Mouse (Mus musculus) limb, embryonic 11.5 days (tissue): ENCODE results near the gene Pard3b. TPM values are rescaled to one million over a fixed set of nuclear protein-coding genes. Genes with fewer than 3 reads are reported as not detected.

ENCODE experiments used
- ATAC-seq: fragments of 200-750 bp; cut with Nextera tagmentation; 2 replicates; pipeline ENCODE4 v1.8.0; 2017; ENCODE audit warnings: low read depth; ENCODE audit not compliant: insufficient number of reproducible peaks, low FRiP score, low TSS enrichment
- DNase-seq: peaks from one replicate; pipeline ENCODE4 v3.0.0-alpha.2; 2015; ENCODE audit warnings: low spot score
- H3K27ac ChIP-seq: fragments of 300-500 bp; sonication (generic); replicated peaks from 2 replicates; pipeline ENCODE4 v1.5.1; 2014; ENCODE audit warnings: low read depth, mild to moderate bottlenecking, low read length
- H3K27me3 ChIP-seq: fragments of 300-500 bp; sonication (generic); 2 replicates; pipeline ENCODE4 v1.6.1; 2014; ENCODE audit warnings: mild to moderate bottlenecking, low read length, mixed read lengths; ENCODE audit not compliant: control insufficient read depth, insufficient read depth
- H3K36me3 ChIP-seq: fragments of 300-500 bp; sonication (generic); 2 replicates; pipeline ENCODE4 v1.6.1; 2014; ENCODE audit warnings: mild to moderate bottlenecking, low read length, moderate library complexity, mixed read lengths; ENCODE audit not compliant: control insufficient read depth, insufficient read depth
- H3K4me1 ChIP-seq: fragments of 300-500 bp; sonication (generic); 2 replicates; pipeline ENCODE4 v1.6.1; 2014; ENCODE audit warnings: low read length, mixed read lengths; ENCODE audit not compliant: control insufficient read depth, insufficient read depth
- H3K4me2 ChIP-seq: fragments of 300-500 bp; sonication (generic); 2 replicates; pipeline ENCODE4 v1.6.1; 2014; ENCODE audit warnings: low read depth, mild to moderate bottlenecking, moderate library complexity; ENCODE audit not compliant: severe bottlenecking
- H3K4me3 ChIP-seq: fragments of 300-500 bp; sonication (generic); 2 replicates; pipeline ENCODE4 v1.5.1; 2014; ENCODE audit warnings: low read depth, low read length
- H3K9ac ChIP-seq: fragments of 300-500 bp; sonication (generic); 2 replicates; pipeline ENCODE4 v1.6.1; 2014; ENCODE audit warnings: mild to moderate bottlenecking, low read length
- H3K9me3 ChIP-seq: fragments of 300-500 bp; sonication (generic); 2 replicates; pipeline ENCODE4 v1.6.1; 2016; ENCODE audit warnings: low read length; ENCODE audit not compliant: control insufficient read depth
- WGBS: fragments of 180-500 bp; shearing (Covaris S2); extraction: QIAGEN DNeasy Blood & Tissue Kit; methylation state at CpG from one replicate; pipeline ENCODE4 v1.1.7; 2014; 5-methylcytosine and 5-hydroxymethylcytosine counted together
- polyA plus RNA-seq: library from polyadenylated mRNA; unstranded; fragments of >200 nt; fragmentation: Nextera tagmentation; extraction: Ambion mirVana; gene quantifications from 2 replicates; pipeline ENCODE4 v1.2.1, GENCODE M21; 2014

Pard3b gene
- polyA plus RNA-seq, 1 experiment from 2014 or later: 9.3 TPM

DNA sequence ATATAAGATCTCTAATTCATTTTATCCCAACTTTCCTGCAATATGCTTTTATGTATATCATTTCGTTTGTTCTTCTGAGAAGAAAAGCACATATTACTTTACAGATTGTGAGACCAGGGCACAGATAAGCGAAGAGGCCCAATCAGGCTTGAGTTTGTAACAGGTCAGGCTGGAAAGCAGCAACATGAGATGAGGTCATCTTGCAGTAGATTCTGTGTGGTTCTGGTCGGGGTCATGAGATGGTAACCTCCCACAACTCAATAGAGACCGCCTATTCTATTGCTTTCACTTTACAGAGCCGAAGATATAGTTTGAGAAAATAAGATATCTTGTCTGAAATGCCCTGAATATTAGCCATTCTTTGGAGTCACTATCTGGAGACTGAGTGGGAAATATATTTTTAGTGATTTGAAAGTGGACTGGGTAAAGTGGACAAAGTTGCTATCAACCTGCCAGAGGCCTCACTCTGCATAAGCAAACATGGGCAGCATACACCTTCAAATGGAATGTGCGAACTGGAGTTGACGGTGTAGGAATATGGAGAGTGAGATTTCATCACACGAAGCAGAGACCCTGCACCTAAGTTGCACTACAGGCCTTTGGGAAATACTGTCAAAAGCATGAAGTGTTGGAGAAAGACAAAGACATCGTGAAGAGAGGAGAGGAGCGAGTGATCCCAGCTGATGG is 987.3 kb downstream of the Pard3b start:
- no peak overlapping the region for H3K4me3 ChIP-seq
- no peaks in the 10 kb centered on the region for H3K9me3 ChIP-seq
- no peak overlapping the region for H3K27ac ChIP-seq
- peaks cover 30% of the 10 kb centered on the region for H3K27me3 ChIP-seq
- H3K4me1 ChIP-seq: no peaks in the 10 kb centered on the region
- no peaks in the 10 kb centered on the region for H3K36me3 ChIP-seq
- DNase-seq (no peak), ATAC-seq (no peak)
- no peak overlapping the region for H3K4me2 ChIP-seq
- 87% methylated on average over 10 of the region's 10 CpGs for WGBS
- H3K9ac ChIP-seq: no peak overlapping the region

DNA sequence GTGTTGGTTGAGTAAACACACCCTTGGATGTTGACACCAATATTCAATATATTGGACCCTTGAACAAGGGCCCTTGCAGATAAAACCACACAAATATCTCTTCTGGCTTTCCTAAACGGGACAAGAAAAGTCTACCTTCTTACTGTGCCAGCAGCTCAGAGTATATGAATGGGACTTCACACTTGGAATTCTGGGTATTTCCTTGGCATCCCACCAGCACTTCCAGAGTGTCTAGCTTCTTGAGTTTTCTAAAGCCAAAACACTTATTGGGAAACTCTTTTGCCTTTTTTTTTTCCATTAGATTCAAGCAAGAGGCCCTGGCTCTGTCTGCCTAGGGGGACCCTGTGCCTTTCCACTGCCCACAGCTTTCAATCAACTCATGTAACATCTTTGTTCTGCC is 991.3 kb downstream of the Pard3b start:
- no peak for DNase-seq

DNA sequence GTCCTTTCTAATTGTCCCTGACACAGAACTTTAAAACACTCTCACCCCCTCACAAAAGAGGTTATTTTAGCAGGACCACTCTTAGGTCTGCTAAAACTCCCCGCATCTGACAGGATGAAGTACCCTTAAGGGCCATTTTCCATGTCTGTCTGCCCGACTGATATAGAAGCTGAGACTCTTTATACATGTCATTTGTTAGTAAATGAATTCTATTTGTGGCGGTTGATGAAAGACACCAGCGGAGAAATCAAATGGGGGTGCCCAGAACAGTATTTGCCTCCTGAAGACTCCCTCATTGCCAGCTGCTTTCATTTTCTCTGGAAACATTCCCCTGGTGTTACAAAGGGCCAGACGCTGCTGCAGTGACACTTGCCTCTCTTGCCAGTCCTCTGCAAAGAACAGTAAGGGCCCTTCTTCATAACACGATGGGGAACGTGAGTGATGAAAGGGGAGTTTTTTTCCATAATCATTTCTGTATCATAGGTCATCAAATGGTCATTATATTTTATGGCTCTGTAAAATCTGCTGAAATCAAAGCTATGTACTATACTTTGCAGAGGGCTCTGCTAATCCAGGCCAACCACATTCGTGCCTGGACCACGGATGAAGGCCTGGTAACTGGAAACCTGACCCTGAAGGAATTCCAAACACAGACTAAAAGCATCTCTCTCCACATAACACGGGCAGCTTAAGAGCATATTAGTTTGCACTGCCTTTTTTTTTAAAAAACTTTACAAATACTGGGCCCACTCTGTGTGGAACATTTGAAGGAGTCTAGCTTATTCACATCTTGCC is 993.1 kb downstream of the Pard3b start:
- ATAC-seq: peak; percentile 73
- H3K36me3 ChIP-seq: no peaks in the 10 kb centered on the region
- H3K9ac ChIP-seq: no peak overlapping the region
- WGBS: 53% methylated on average over 10 of the region's 10 CpGs
- no peak for DNase-seq
- H3K4me3 ChIP-seq: no peak overlapping the region
- no peak overlapping the region for H3K27ac ChIP-seq
- H3K4me1 ChIP-seq: peaks cover 9% of the 10 kb centered on the region; the same call in 1 of the 2 replicates
- no peaks in the 10 kb centered on the region for H3K9me3 ChIP-seq
- peaks cover 13% of the 10 kb centered on the region for H3K27me3 ChIP-seq
- no peak overlapping the region for H3K4me2 ChIP-seq

More for the DNA sequence above, 991.3 kb downstream of the Pard3b start:
- no peaks in the 10 kb centered on the region for H3K36me3 ChIP-seq
- H3K9me3 ChIP-seq: no peaks in the 10 kb centered on the region
- 0 out of 2 replicates have a peak, but pooled peaks cover 4% of the 10 kb centered on the region for H3K4me1 ChIP-seq
- H3K4me2 ChIP-seq: no peak overlapping the region
- no peak overlapping the region for H3K9ac ChIP-seq
- H3K27me3 ChIP-seq: peaks cover 13% of the 10 kb centered on the region
- H3K27ac ChIP-seq: no peak overlapping the region
- no peak for ATAC-seq
- H3K4me3 ChIP-seq: no peak overlapping the region
- 89% methylated on average over 1 of the region's 1 CpGs for WGBS

DNA sequence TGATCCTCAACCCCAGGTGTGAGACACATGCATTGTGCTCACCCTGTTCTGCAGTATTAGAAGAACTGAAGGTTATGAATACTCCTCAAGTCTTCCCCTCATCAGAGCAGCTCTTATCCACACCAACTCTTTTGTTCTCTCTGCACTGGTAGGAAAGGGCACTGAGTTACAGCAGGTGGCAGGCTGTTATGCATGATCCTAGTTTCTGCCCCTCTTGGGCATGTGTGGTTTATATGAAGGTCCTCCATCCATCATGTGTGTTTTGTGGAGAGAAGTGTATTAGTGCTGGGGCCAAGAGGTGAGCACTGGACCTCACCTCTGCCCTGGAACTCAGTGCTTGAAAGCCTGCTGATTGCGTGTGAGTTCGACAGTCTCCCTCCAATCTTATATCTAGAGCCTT is 994.3 kb downstream of the Pard3b start:
- Histone ChIP-seq H3K4me2 (no peak overlapping the region), H3K36me3 (no peaks in the 10 kb centered on the region), H3K4me3 (no peak overlapping the region), H3K9me3 (no peaks in the 10 kb centered on the region), H3K27me3 (peaks cover 4% of the 10 kb centered on the region; the same call in 1 of the 2 replicates), H3K4me1 (peaks cover 11% of the 10 kb centered on the region; the same call in 1 of the 2 replicates), H3K27ac (no peak overlapping the region), H3K9ac (no peak overlapping the region)
- 88% methylated on average over 2 of the region's 2 CpGs for WGBS
- no peak for ATAC-seq
- DNase-seq: no peak

DNA sequence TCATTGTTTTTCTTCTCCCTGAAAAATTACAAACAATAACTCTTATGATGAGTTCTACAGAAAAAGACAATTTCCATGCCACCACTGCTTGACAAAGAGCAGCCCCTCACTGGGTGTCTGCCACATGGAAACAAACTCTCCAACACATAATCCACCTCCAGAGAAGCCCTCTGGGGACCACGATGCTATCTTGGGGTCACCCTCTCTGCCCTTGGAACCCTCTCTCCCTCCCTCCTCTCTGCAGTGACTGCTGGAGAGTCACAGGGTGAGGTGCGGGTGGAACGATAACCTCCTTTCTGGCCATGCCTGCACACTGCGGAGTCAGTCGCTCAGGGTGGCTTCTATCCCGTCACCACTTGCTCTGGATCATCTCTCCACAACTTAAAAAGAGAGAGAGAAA is 996.6 kb downstream of the Pard3b start:
- ATAC-seq: no peak

DNA sequence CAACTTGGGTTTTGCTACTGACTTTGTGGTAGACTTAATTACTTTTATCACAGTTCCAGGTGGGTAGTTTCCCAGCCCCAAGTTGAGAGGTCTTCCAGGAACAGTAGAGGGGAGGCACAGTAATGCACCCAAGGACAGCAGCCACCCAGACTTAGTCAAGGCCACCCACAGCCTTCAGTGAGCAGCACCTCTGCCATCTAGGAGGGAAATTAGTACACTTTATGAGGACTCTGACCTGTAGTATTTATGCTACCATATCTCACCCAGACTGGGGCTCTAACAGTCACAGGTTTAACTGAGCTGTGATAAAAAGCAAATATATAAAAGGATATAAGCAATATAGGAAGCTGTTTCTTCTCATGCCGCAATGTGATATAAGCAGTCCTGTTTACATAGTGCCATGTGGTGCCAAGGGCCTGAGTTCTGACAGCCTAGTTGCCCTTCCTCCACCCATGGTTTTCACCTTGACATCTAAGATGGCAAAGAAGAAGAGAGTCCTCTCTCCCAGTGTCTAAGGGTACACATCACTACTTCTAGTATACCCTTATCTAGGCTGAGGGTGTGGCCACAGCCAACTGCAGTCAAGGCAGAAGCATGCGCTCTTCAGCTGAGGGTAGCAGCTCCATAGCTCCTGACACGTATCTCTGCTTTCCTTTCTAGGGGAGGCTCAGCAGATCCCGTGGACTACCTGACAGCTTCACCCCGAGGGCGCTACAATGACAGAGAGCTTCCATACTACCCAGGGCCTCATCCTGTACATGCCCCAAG is 998.5 kb downstream of the Pard3b start:
- H3K27ac ChIP-seq: no peak overlapping the region
- no peak overlapping the region for H3K9ac ChIP-seq
- no peak overlapping the region for H3K4me3 ChIP-seq
- DNase-seq (no peak), ATAC-seq (no peak)
- H3K27me3 ChIP-seq: no peaks in the 10 kb centered on the region
- peaks cover 11% of the 10 kb centered on the region for H3K4me1 ChIP-seq
- WGBS: 92% methylated on average over 6 of the region's 6 CpGs
- H3K9me3 ChIP-seq: no peaks in the 10 kb centered on the region
- H3K4me2 ChIP-seq: no peak overlapping the region
- H3K36me3 ChIP-seq: no peaks in the 10 kb centered on the region

More for the DNA sequence above, 996.6 kb downstream of the Pard3b start:
- H3K4me1 ChIP-seq: peaks cover 11% of the 10 kb centered on the region
- H3K9ac ChIP-seq: no peak overlapping the region
- 0 out of 2 replicates have a peak overlapping the region, but pooled peaks have one; percentile 36 for H3K27ac ChIP-seq
- H3K4me3 ChIP-seq: no peak overlapping the region
- WGBS: 70% methylated on average over 6 of the region's 6 CpGs
- H3K27me3 ChIP-seq: no peaks in the 10 kb centered on the region
- no peaks in the 10 kb centered on the region for H3K36me3 ChIP-seq
- no peak for DNase-seq
- H3K9me3 ChIP-seq: no peaks in the 10 kb centered on the region
- no peak overlapping the region for H3K4me2 ChIP-seq

DNA sequence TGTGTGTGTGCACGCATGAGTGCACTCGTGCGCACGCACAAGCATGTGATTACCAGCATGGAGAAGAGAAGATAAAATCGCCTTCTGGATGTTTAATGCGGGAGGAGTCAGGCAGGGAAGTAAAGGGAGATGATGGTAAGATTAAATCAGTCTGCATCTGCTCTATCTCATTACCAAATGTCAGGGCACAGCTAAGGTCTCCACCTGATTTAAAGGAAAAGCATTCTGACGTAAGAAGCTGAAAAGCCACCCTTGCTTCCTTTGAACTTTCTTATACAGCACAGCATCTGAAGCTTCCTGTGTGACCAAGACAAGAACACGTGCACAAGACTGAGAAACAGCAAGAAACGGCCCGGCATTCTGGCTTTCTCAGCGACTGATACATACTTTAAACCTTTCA is 1000.4 kb downstream of the Pard3b start:
- no peak for ATAC-seq
- no peak overlapping the region for H3K27ac ChIP-seq

DNA sequence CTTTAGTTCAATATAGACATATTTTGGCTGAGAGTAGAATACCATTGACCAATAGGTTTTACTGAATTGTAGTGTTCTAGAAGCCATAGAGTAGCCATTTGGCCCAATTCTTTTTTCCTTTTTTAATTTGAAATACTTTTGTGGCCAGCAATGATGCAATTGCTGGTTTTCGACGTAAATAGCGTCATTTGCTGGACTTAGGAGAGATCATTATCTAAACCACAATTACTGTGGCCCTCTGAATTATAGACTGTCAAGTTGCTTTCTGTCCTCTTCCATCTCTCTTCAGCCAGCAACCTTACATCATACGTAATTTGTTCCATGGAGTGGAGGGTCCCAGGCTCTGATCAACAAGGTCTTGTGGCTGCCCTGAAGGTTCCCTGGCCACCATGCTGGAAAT is 1000.8 kb downstream of the Pard3b start:
- Histone ChIP-seq H3K9me3 (no peaks in the 10 kb centered on the region), H3K4me2 (no peak overlapping the region), H3K27ac (no peak overlapping the region), H3K9ac (no peak overlapping the region), H3K36me3 (no peaks in the 10 kb centered on the region), H3K27me3 (no peaks in the 10 kb centered on the region), H3K4me1 (peaks cover 8% of the 10 kb centered on the region), H3K4me3 (no peak overlapping the region)
- 59% methylated on average over 4 of the region's 4 CpGs for WGBS
- no peak for DNase-seq
- no peak for ATAC-seq

More for the DNA sequence above, 1000.4 kb downstream of the Pard3b start:
- no peak for DNase-seq
- H3K4me2 ChIP-seq: no peak overlapping the region
- no peak overlapping the region for H3K9ac ChIP-seq
- 87% methylated on average over 11 of the region's 11 CpGs for WGBS
- peaks cover 7% of the 10 kb centered on the region for H3K4me1 ChIP-seq
- no peaks in the 10 kb centered on the region for H3K9me3 ChIP-seq
- H3K27me3 ChIP-seq: no peaks in the 10 kb centered on the region
- no peaks in the 10 kb centered on the region for H3K36me3 ChIP-seq
- H3K4me3 ChIP-seq: no peak overlapping the region
